Mouse (Mus musculus): ENCODE data around the gene Myo5a. TPM values are rescaled to one million over a fixed set of nuclear protein-coding genes. Genes with fewer than 3 reads are reported as not detected.

The Myo5a gene
- polyA plus RNA-seq, 2 experiments = 1.3 to 1.6 TPM

- H3K4me2 ChIP-seq (ENCODE audit: low read depth) = no peak overlapping the region
- no peak overlapping the region for H3K9ac ChIP-seq (replicated peaks)
- H3K36me3 ChIP-seq (replicated peaks; ENCODE audit: control insufficient read depth, insufficient read depth, low read depth) = no peaks in the 10 kb centered on the region
- H3K9me3 ChIP-seq (ENCODE audit: control insufficient read depth, low read length) = no peaks in the 10 kb centered on the region
- DNase-seq (ENCODE audit: low read depth in 3 of 3, low spot score in 3 of 3) = no peak
- no peak overlapping the region for H3K4me3 ChIP-seq (ENCODE audit: insufficient read depth in 1 of 2, low read depth in 2 of 2, low read length in 2 of 2)
- TF ChIP-seq CTCF (IDR thresholded peaks at IDR 0.05; ENCODE audit: low read depth) (no peak), EP300 (IDR thresholded peaks at IDR 0.05; ENCODE audit: low read depth) (no peak)
- no peak overlapping the region for H3K27ac ChIP-seq
- WGBS (ENCODE audit: insufficient replicate concordance) = 63% methylated on average over 2 of the region's 2 CpGs
- no peaks in the 10 kb centered on the region for H3K27me3 ChIP-seq (ENCODE audit: control insufficient read depth, insufficient read depth, low read length)
- ATAC-seq (ENCODE audit: insufficient read depth) = no peak
- H3K4me1 ChIP-seq (replicated peaks; ENCODE audit: control insufficient read depth in 2 of 2, insufficient read depth in 2 of 2, low read length in 1 of 2) = no peaks in the 10 kb centered on the region
These were observed 131.2 kb downstream of the Myo5a start for GRCm38 (mm10) chr9:75202036-75202435.

GRCm38 (mm10) chr9:75209246-75209645 lies 138.4 kb downstream of the Myo5a start:
- Histone ChIP-seq H3K36me3 (replicated peaks; ENCODE audit: control insufficient read depth, insufficient read depth, low read depth) (no peaks in the 10 kb centered on the region), H3K4me1 (replicated peaks; ENCODE audit: control insufficient read depth in 2 of 2, insufficient read depth in 2 of 2, low read length in 1 of 2) (no peaks in the 10 kb centered on the region), H3K27me3 (ENCODE audit: control insufficient read depth, insufficient read depth, low read length) (no peaks in the 10 kb centered on the region), H3K4me2 (ENCODE audit: low read depth) (no peak overlapping the region), H3K4me3 (ENCODE audit: insufficient read depth in 1 of 2, low read depth in 2 of 2, low read length in 2 of 2) (no peak overlapping the region), H3K27ac (no peak overlapping the region), H3K9me3 (ENCODE audit: control insufficient read depth, low read length) (no peaks in the 10 kb centered on the region), H3K9ac (replicated peaks) (no peak overlapping the region)
- DNase-seq (ENCODE audit: low read depth in 3 of 3, low spot score in 3 of 3) (no peak), ATAC-seq (ENCODE audit: insufficient read depth) (no peak)
- 45% methylated on average over 1 of the region's 1 CpGs for WGBS (ENCODE audit: insufficient replicate concordance)
- TF ChIP-seq EP300 (IDR thresholded peaks at IDR 0.05; ENCODE audit: low read depth) (no peak), CTCF (IDR thresholded peaks at IDR 0.05; ENCODE audit: low read depth) (no peak)

GRCm38 (mm10) chr9:75210269-75210668 lies 139.5 kb downstream of the Myo5a start:
- no peak overlapping the region for H3K4me2 ChIP-seq (ENCODE audit: low read depth)
- H3K27me3 ChIP-seq (ENCODE audit: control insufficient read depth, insufficient read depth, low read length) = no peaks in the 10 kb centered on the region
- DNase-seq (ENCODE audit: low read depth in 3 of 3, low spot score in 3 of 3) (no peak), ATAC-seq (ENCODE audit: insufficient read depth) (no peak)
- H3K4me1 ChIP-seq (replicated peaks; ENCODE audit: control insufficient read depth in 2 of 2, insufficient read depth in 2 of 2, low read length in 1 of 2) = no peaks in the 10 kb centered on the region
- H3K4me3 ChIP-seq (ENCODE audit: insufficient read depth in 1 of 2, low read depth in 2 of 2, low read length in 2 of 2) = no peak overlapping the region
- H3K36me3 ChIP-seq (replicated peaks; ENCODE audit: control insufficient read depth, insufficient read depth, low read depth) = no peaks in the 10 kb centered on the region
- no peak overlapping the region for H3K27ac ChIP-seq
- 53% methylated on average over 2 of the region's 2 CpGs for WGBS (ENCODE audit: insufficient replicate concordance)
- TF ChIP-seq EP300 (IDR thresholded peaks at IDR 0.05; ENCODE audit: low read depth) (no peak), CTCF (IDR thresholded peaks at IDR 0.05; ENCODE audit: low read depth) (no peak; the same call in 1 of the 2 replicates)
- H3K9me3 ChIP-seq (ENCODE audit: control insufficient read depth, low read length) = no peaks in the 10 kb centered on the region
- H3K9ac ChIP-seq (replicated peaks) = no peak overlapping the region

- H3K36me3 ChIP-seq (replicated peaks; ENCODE audit: control insufficient read depth, insufficient read depth, low read depth) = no peaks in the 10 kb centered on the region
- no peaks in the 10 kb centered on the region for H3K27me3 ChIP-seq (ENCODE audit: control insufficient read depth, insufficient read depth, low read length)
- 0 out of 4 replicates have a peak, but pooled peaks cover 0 to 2% of the 10 kb centered on the region in 2 experiments for H3K4me1 ChIP-seq (replicated peaks; ENCODE audit: control insufficient read depth in 2 of 2, insufficient read depth in 2 of 2, low read length in 1 of 2)
- H3K9ac ChIP-seq (replicated peaks) = no peak overlapping the region
- ATAC-seq (ENCODE audit: insufficient read depth) (no peak), DNase-seq (ENCODE audit: low read depth in 3 of 3, low spot score in 3 of 3) (no peak)
- 71% methylated on average over 11 of the region's 11 CpGs for WGBS (ENCODE audit: insufficient replicate concordance)
- H3K9me3 ChIP-seq (ENCODE audit: control insufficient read depth, low read length) = no peaks in the 10 kb centered on the region
- TF ChIP-seq CTCF (IDR thresholded peaks at IDR 0.05; ENCODE audit: low read depth) = no peak
- no peak for TF ChIP-seq EP300 (IDR thresholded peaks at IDR 0.05; ENCODE audit: low read depth)
- no peak overlapping the region for H3K27ac ChIP-seq
- no peak overlapping the region for H3K4me3 ChIP-seq (ENCODE audit: insufficient read depth in 1 of 2, low read depth in 2 of 2, low read length in 2 of 2)
- H3K4me2 ChIP-seq (ENCODE audit: low read depth) = no peak overlapping the region
These were observed 144.1 kb downstream of the Myo5a start for GRCm38 (mm10) chr9:75214743-75215413.

- Histone ChIP-seq H3K9ac (replicated peaks) (no peak overlapping the region), H3K27ac (no peak overlapping the region), H3K36me3 (replicated peaks; ENCODE audit: control insufficient read depth, insufficient read depth, low read depth) (no peaks in the 10 kb centered on the region), H3K27me3 (ENCODE audit: control insufficient read depth, insufficient read depth, low read length) (no peaks in the 10 kb centered on the region), H3K4me2 (ENCODE audit: low read depth) (no peak overlapping the region), H3K4me1 (replicated peaks; ENCODE audit: control insufficient read depth in 2 of 2, insufficient read depth in 2 of 2, low read length in 1 of 2) (0 out of 4 replicates have a peak, but pooled peaks cover 0 to 2% of the 10 kb centered on the region in 2 experiments), H3K9me3 (ENCODE audit: control insufficient read depth, low read length) (no peaks in the 10 kb centered on the region), H3K4me3 (ENCODE audit: insufficient read depth in 1 of 2, low read depth in 2 of 2, low read length in 2 of 2) (no peak overlapping the region)
- WGBS (ENCODE audit: insufficient replicate concordance) = 60% methylated on average over 5 of the region's 5 CpGs
- no peak for TF ChIP-seq CTCF (IDR thresholded peaks at IDR 0.05; ENCODE audit: low read depth)
- TF ChIP-seq EP300 (IDR thresholded peaks at IDR 0.05; ENCODE audit: low read depth) = no peak
- DNase-seq (ENCODE audit: low read depth in 3 of 3, low spot score in 3 of 3) (no peak), ATAC-seq (ENCODE audit: insufficient read depth) (no peak)
These were observed 149.1 kb downstream of the Myo5a start for GRCm38 (mm10) chr9:75219942-75220341.
